Mouse (Mus musculus): ENCODE data around the gene Prrt4.
"Not testable (repeated sequence)": the region's sequence is repeated elsewhere in the genome, so short reads cannot be mapped to it uniquely, and the experiment has no call there.

The Prrt4 gene

DNA sequence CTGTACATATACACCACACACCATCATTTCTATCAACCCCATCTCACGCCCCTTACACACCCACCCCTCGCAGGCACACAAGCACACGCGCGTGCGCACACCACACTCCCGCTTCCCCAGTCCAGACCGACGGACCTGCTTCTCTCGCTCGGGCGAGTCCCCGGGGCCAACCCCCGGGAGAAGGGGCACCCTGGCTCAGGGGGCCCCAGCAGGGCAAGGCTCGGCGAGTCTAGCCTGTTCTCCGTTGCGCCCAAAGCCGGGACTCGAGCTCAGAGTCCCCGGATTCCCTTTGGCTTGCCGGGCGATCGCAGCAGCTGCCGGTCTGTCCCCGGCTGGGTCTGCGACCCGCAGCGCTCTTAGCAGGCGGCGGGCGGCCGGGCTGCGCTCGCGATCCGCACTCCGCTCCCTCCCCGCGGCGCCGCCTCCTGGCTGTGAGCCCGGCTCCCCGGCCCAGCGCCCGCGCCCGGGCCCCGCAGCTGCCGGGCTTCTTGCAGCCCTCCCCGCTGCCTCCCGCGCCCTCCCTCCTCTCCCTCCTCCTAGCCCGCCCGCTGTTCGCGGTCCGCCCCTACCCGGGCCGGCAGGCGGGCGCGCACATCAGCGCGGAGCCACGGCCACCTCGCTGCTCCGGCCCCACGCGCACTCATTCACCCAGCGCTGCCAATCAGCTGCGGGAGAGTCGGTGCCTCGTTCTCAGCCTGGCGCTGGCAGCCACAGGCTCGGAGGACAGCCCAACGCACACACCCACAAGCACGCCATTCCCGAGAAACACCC, at the start of gene Prrt4:
Gene Prrt4, minus strand, starts transcription at position 697 of the 771 bp plus-strand sequence.
- DNase-seq (ENCODE audit: low read depth): no peak

DNA sequence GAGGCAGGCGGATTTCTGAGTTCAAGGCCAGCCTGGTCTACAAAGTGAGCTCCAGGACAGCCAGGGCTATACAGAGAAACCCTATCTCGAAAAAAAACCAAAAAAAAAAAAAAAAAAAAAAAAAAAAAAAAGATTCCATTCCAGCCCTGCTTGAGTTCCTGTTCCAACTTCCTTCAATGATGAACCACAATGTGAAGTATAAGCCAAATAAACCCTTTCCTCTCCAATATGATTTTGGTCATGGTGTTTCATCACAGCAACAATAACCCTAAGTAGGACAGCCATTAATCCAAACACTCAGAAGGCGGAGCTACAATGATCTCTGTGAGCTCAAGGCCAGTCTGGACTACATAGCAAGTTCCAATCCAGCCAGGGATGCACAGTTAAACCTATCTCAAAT, 38.3 kb upstream of the Prrt4 start:
- DNase-seq (ENCODE audit: low read depth): not testable (repeated sequence)

DNA sequence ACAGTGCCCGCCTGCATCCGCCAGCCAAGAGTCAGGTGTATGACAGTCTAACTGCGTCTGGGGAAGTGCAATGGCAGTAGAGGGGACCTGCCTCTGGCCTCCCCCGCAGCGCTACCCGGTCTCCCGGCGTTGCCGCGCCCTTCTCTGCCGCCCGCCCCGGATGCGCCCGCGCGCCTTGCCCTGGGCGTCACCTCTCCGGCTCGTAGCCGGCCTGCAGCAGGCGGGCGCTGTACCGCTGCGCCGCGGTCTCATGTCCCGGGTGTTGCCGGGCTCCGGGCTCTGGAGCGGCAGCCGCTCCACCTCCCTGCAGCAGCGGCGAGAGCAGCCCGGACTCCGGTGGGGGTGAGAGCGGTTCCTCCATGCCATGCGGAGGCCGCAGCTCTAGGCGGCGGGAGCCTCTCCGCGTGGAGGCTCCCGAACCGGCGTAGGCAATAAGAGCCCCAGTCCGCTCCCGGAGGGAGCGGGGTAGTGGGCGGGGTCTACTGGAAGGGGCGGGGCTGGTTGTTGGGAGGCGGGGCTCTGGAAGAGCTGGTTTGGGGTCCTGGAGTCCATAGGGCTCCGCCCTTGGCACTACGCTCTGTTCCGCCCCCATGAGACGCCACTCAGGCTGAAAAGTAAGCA, 36.6 kb upstream of the Prrt4 start, which contains the start of gene Impdh1:
Gene Impdh1, minus strand, starts transcription at position 484 of the 621 bp plus-strand sequence.
- DNase-seq (ENCODE audit: low read depth): peak; percentile 86

DNA sequence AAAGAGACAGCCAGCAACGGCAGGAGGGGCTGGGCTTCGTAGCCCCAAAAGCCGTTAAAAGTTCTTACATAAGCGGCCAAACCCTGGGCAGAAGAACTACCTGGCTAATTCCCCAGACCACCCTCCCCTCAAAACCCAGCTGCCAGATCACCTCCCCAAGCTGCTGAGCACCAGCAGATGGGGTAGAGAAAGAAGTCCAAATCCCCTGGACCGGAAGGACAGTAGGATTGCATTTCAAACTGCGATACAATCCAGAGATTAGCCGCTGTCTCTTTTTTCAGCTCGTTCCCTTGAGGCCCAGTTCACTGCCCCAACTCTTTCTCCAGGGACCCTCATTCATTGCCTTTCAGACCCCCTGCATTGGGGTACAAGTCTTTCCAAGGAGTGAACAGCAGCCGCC, 35.8 kb upstream of the Prrt4 start:
- DNase-seq (ENCODE audit: low read depth): no peak

DNA sequence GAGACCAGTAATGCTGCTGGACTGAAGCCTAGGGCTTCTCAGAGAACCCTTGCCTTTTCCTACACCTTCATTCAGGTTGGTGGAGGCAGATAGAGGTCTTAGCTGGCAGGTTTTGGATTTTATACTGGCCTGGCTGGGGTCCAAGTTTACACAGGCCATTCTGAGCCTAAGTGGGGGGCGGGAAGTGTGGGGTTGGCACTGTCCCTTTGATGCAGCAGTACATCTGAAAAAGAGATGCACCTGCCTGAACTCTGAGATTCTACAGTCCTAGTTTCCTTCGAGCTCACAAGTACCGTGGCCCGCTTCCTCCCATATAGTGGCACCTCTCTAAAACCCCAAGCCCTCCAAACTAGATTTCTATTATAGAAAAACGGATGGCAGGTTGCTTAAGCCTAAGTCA, 35.4 kb upstream of the Prrt4 start:
- peak; percentile 62 for DNase-seq (ENCODE audit: low read depth)

DNA sequence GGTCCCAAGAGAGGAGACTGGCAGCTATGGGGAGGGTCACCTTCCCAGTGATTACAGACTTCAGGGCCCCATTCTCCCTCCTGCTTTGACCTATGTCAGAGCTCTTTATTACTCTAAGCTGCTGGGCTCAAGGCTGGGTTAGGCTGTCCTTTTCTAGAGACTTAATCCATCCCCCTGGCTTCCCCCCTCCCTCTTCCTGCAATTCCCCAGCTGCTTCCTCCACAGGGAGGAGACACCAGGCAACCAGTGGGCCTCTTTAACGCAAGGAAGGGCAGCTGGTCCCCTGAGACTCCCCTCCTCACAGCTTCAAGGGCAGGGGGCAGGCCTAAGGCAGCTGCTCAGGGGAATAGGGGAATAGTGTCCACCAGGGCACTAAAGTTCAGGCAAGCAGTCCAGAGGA, 34.9 kb upstream of the Prrt4 start:
- DNase-seq (ENCODE audit: low read depth): no peak

DNA sequence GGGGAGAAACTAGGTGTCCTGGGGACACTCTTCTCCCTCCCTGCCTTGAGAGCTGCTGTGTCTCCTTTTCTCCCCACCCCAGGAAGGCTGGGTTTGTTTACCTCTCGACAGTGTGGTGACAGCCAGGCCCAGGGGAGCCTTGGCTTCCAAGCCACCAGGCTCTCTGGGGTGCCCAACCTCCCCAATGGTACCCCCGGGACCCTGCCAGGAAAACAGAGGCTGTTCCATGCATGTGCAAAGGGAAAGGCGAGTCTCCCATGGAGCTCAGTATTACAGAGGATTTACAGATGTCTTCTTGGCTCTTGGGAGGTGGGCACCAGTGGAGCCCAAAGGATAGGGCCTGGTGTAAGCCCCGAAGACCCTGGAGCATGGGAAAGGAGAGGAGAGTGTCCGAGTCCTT, 34.1 kb upstream of the Prrt4 start:
- no peak for DNase-seq (ENCODE audit: low read depth)

DNA sequence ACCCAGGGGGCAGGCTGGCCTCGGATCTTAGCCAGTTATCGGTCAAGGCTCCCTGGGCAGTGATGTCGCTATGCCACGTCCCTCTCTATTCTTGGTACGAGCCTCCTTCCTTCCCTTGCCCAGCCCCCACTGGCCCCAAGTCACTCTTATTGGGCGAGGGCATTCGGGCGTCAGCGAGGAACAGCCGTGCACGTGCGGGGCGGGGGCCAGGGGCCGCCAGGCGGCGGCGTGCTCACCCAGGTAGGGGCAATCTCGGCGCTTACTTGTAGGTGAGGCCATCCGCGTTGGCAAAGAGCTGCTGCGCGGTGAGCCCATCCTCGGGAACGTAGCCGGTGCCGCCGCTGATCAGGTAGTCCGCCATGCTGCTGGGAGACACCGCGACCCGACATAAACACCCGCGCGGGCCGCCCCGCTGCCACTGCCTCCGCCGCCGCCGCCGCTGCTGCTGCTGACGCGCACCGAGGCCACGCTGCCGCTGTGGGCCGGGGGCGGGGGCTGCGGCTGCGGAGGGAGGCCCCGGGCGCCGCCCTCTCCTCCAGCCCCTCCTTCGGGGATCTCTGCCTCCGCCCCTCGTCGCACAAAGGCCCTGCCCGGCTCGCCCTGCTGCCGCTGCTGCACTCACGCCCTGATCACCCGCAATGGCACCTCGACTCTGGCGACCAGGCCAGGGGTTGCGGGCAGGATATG, 32.6 kb upstream of the Prrt4 start:
- peak; percentile 92 for DNase-seq (ENCODE audit: low read depth)

DNA sequence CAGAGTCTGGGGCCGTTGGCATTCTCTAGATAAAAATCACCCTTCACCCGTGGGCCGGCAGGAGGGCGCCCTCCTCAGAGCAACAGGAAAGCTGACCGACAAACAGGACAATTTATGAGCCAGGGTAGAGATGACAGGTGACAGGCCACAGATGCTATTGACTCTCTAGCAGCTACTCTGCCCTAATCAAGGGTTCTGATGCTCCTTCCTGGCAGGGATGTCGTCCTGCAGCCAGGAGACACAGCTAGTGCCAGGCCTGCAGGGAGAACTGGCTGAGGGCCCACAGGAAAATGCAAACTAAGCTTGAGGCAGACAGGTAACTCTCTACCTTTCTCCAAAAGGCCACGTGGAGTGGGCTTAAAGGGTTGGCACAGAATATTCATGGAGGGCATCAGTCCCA, 31.8 kb upstream of the Prrt4 start:
- no peak for DNase-seq (ENCODE audit: low read depth)

DNA sequence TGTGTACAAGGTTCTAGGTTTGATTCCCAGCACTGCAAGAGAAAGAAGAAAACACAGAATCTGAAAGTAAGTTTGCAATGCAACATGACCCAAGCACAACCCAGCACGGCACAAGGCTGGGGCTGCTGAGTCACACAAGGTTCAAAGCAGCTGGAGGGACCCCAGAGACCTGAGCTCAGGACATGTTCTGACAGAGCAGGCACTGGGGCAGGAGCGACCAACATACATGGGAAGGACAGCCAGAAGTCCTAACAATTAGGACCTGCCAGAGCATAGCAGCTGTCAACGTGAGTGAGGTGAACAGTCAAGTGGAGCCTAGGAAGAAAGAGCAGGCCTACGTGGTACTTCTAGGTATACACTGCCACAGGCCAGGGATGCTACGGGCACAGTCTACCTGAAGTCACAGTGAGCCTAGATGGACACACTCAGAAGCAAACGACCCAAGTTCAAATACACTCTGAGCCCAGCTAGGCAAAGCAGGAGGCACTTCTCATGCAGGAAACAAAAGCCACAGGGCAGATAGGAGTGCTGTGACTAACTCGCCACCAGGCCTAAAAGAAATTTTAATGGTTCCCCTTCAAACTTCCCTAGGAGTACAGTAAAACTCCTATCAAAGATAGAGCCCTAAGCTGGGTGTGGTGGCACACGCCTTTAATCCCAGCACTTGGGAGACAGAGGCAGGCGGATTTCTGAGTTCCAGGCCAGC, 31.0 kb upstream of the Prrt4 start:
- no peak for DNase-seq (ENCODE audit: low read depth)

DNA sequence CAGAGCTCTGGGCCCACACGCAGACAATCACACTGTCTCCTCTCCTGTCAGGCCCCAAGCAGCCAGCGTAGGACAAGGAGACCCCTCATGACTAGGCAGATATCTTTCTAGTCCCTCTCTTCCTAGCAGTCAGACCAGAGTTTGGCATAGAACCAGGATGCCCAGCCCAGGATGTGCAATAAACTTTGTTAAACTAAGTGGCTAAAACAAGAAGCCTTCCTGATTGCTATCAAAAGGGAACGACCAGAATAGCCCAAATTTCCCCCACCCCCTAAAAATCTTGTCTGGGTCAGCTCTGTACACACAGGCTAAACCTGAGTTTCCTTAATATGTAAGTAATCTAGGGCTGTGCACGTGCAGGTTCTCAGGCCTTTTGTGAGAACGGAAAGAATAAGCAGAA, 28.8 kb upstream of the Prrt4 start:
- no peak for DNase-seq (ENCODE audit: low read depth)

DNA sequence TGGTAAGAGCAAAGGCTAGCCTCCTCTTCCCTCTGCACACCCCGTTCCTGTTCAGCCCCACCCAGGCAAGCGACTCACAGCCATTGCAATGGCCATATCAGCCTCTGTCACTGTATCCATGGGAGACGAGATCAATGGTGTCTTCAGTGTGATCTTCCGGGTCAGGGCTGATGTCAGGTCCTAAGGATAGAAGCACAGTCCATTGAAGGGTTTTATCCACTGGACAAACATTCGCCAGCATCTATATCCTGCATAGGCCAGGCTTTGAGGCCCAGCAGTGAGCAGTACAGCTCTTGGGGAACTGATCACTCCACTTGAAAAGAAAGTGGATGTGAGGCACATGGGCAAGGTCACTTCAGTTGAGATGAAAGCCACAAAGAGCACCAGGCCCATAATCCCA, 27.6 kb upstream of the Prrt4 start:
- DNase-seq (ENCODE audit: low read depth): no peak

DNA sequence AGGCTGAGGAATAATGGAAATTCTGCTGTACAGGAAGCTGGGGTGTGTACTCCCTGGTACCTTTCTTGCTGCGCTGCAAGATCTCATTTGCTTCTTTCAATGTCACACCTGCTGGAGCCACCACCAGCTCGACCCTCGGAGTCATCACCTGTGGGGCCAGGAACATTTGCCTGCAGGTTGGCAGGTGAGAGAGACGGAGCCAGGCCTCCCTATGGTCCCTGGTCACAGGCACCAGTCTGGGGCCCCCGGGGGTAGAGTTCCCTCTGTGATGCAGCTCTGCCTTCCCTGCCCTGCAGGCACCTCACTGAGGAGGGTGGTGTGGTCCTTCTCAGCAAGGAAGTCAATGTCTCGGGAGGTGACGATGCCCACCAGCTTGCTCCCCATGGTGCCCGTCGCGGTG, 26.6 kb upstream of the Prrt4 start:
- DNase-seq (ENCODE audit: low read depth): no peak

DNA sequence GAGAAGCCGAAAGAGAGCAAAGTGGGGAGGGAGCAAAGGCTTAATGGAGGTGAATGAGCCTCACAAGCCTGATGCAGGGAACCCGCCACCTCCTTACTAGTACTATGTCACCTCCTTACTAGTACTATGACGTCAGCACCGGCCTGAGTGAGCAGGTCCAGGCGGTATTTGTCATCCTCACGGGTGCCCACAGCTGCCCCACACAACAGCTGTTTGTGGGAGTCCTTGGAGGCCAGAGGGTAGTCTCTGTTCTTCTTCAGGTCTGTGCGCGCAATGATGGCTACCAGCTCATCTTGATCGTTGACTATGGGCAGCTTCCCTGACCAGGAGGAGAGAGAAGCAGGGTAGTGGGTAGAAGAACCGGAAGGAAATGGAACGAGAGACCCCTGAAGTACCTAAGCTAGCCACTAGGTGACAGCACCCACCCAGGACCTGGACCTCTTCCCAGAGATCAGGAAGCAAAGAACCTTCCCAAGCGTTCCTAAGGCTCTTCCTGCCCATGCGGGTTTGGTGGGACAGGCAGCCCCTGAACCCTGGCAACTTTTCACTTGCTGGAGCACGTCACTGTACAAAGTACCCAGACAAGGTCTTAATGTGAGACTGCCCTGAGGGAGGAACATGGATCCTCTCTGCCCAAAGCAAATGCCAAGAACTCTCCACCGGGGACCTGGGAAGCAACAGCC, 25.7 kb upstream of the Prrt4 start:
- DNase-seq (ENCODE audit: low read depth): peak; percentile 63

DNA sequence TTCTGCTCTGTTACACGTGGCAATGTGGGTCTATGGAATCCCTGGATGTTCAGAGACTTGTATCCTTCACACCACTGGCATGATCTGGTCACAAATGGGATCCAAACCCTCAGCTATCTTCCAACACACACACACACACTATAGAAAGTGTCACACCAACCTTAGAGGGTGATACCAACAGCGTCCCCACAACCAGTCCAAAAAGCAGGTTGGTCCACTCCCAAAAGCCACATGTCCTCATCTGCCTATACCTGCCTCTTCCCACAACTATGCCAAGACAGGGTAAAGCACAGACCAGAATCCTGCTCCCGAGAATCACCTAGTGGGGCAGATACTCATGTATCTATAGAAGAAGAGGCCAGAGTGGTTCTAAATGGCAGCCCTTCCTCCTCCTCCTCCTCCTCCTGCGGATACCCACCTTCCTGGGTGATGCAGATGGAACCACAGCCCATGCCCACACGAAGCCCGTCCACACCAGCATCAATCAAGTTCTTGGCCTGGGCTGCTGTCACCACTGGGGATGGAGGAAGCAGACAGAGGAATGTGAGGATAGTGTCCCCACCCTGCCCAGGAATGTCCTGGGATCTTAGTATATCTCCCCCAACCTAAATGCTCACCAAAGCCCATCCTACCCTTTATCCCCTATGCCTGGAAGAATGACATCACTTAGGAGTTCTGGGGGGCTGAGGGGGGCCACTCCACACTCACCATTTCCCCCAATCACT, 24.6 kb upstream of the Prrt4 start:
- no peak for DNase-seq (ENCODE audit: low read depth)

DNA sequence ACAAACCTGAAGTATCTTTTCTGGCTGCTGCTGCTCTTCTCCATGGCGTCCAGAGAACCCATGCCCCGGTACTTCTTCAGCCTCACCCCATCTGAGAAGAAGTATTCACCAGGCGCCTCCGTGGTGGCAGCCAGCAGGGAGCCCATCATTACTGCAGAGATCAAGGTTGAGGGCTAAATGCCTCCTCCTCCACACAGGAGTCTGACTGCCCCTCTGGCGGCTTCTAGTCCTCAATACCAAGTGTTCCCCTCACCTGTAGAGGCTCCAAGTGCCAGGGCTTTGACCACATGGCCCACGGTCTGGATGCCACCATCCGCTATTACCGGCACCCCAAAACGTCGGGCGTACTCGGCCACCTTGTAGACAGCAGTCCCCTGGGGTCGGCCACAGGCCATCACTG, 23.7 kb upstream of the Prrt4 start:
- no peak for DNase-seq (ENCODE audit: low read depth)

DNA sequence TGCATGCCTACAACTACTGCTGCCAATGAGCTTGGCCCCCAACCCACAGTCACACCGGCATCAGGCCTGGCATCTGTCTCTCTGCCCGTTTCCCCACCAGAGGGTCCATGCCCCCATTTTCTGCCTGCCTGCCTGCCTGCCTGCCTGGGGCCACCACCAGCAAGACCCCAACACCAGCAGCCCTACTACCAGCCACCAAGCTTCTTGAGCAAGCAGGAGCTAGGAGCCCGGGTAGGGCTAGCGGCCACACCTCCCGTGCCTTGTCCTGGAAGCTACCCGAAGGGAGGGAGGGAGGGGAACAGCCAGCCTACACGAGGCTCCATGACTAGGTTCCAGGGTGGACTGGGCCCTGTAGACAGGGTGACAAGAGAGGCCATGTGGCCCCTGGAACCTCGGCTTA, 22.6 kb upstream of the Prrt4 start:
- DNase-seq (ENCODE audit: low read depth): no peak

DNA sequence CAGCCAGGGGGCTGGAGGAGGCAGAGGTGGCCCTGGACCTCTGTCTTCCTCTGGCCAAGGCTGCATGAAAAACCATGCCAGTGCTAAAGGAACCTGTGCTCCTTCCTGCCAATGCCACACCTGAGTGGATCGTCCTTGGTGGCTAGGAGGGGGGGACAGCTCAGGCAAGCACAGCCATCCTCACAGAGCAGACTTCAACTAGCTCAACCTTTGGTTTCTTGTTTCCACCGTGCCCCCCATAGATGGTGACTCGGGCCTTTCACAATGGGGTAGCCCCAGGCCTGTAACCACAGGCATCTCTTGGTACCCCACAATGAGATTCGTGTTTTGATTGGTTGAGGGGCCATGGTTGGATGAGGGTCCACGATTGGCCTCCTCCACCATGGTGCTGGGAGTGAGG, 22.0 kb upstream of the Prrt4 start:
- no peak for DNase-seq (ENCODE audit: low read depth)

DNA sequence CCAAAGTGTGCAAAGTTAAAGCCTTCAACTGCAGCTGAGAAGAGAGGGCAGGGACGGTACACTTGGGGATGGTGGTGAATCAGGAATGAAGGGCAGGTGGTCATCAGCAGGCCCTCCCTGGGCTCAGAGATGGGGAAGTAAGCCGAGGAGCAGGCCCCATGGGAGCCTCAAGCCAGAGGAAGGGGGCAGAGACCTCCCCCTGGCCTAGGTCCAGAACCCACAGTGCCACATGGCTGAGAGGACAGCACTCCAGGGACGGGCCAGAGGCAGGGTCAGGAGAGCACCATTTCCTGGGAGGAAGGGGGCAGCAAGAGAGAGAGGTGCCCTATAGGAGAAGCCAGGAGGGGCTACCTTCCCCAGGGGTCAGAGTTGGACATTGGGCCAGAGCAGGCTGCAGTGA, 21.1 kb upstream of the Prrt4 start:
- DNase-seq (ENCODE audit: low read depth): no peak

DNA sequence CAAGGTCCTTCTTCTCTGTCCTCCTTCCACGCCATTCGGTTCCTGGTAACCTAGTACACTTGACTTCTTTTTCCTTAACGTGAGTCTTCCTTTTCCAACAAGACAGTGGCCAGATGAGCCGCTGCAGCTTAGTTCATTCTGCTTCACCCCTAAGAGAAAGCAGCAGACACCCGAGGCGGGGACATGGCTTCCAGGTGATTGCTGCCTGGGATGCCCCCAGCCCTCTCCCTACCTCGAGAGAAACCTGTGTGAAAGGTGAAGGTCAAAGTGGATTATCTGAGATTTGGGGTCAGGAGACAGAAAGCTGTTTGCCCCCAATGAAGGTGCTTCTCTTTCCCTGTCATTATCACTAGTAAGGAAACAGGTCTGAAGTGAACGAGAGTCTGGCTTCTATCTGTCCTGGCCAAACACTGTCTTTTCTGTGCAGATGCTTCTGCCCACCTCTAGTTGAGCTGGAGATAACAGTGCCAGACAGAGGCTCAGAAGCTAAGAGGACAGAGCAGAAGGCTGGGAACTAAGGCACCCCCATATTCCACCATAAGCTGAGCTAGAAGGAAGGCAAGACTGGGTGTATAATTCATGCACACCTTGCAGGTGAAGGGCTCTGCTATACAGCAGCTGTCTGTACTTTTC, 20.0 kb upstream of the Prrt4 start:
- DNase-seq (ENCODE audit: low read depth): no peak
